Mouse (Mus musculus) MEL (cell line): ENCODE measurements around the gene Spi1. TPM values are rescaled to one million over a fixed set of nuclear protein-coding genes. Genes with fewer than 3 reads are reported as not detected.
A peak's percentile ranks its signal among the peaks of the same experiment; 100 is the strongest.

ENCODE experiments used
- DNase-seq: peaks from one replicate; pipeline ENCODE4 v3.0.0; 2011; ENCODE audit warnings: low read depth, low spot score
- H3K27ac ChIP-seq: 2 replicates; pipeline ENCODE4 v1.5.1; 2012; ENCODE audit warnings: low read depth, mild to moderate bottlenecking, control low read depth, low read length, moderate library complexity; ENCODE audit not compliant: control insufficient read depth
- H3K27me3 ChIP-seq, 2 experiments: fragments of 150-350 bp in 1 of 2; sonication (generic) in 1 of 2; 2 replicates each; pipeline ENCODE4 v1.6.1; 2012; ENCODE audit warnings: low read length in 2 of 2, mild to moderate bottlenecking in 2 of 2, improper control_type of control experiment in 1 of 2, moderate library complexity in 1 of 2; ENCODE audit not compliant: insufficient read depth in 2 of 2, control insufficient read depth in 1 of 2
- H3K36me3 ChIP-seq, 2 experiments: 2 replicates each; pipeline ENCODE4 v1.6.1; 2012 to 2014; ENCODE audit warnings: low read length in 2 of 2, improper control_type of control experiment in 1 of 2, inconsistent platforms in 1 of 2, mild to moderate bottlenecking in 1 of 2; ENCODE audit not compliant: insufficient read depth in 2 of 2, control insufficient read depth in 1 of 2
- H3K4me1 ChIP-seq, 2 experiments: fragments of 150-350 bp in 1 of 2; sonication (generic) in 1 of 2; 2 replicates each; pipeline ENCODE4 v1.6.1; 2012; ENCODE audit warnings: low read length in 2 of 2, improper control_type of control experiment in 1 of 2, mild to moderate bottlenecking in 1 of 2; ENCODE audit not compliant: insufficient read depth in 2 of 2, control insufficient read depth in 1 of 2
- H3K4me3 ChIP-seq, 2 experiments: fragments of 150-350 bp in 1 of 2; sonication (generic) in 1 of 2; 2 replicates each; pipeline ENCODE4 v1.5.1; 2012; ENCODE audit warnings: low read depth in 2 of 2, low read length in 2 of 2, mild to moderate bottlenecking in 2 of 2, moderate library complexity in 2 of 2, control low read depth in 1 of 2, improper control_type of control experiment in 1 of 2; ENCODE audit not compliant: control insufficient read depth in 1 of 2, insufficient read depth in 1 of 2
- H3K79me2 ChIP-seq: 2 replicates; pipeline ENCODE4 v1.6.1; 2012; ENCODE audit warnings: mild to moderate bottlenecking, low read length, moderate library complexity; ENCODE audit not compliant: control insufficient read depth, poor library complexity, insufficient read depth
- H3K9ac ChIP-seq: 2 replicates; pipeline ENCODE4 v1.6.1; 2012; ENCODE audit warnings: low read depth, mild to moderate bottlenecking, control low read depth, low read length, moderate library complexity; ENCODE audit not compliant: control insufficient read depth, poor library complexity, severe bottlenecking
- H3K9me3 ChIP-seq: fragments of 150-350 bp; sonication (generic); replicated peaks from 2 replicates; pipeline ENCODE4 v1.6.1; 2012; ENCODE audit warnings: mild to moderate bottlenecking, low read length, improper control_type of control experiment, moderate library complexity; ENCODE audit not compliant: insufficient read depth
- BHLHE40 ChIP-seq: IDR thresholded peaks from 2 replicates; pipeline ENCODE4 v1.6.1; 2012; ENCODE audit warnings: low read depth, mild to moderate bottlenecking, inconsistent platforms, low read length, improper control_type of control experiment, borderline replicate concordance
- CTCF ChIP-seq, 3 experiments: IDR thresholded peaks in 2 of 3; conservative IDR thresholded peaks in 1 of 3; 2 replicates each; pipeline ENCODE4 v1.5.1; 2011 to 2012; ENCODE audit warnings: low read length in 3 of 3, low read depth in 2 of 3, mild to moderate bottlenecking in 2 of 3, improper control_type of control experiment in 1 of 3, inconsistent platforms in 1 of 3, mixed read lengths in 1 of 3, moderate library complexity in 1 of 3; ENCODE audit not compliant: control insufficient read depth in 1 of 3, insufficient read depth in 1 of 3, poor library complexity in 1 of 3, severe bottlenecking in 1 of 3
- E2F4 ChIP-seq: IDR thresholded peaks from 2 replicates; pipeline ENCODE4 v1.6.1; 2011; ENCODE audit warnings: low read depth, low read length, improper control_type of control experiment, borderline replicate concordance
- ELF1 ChIP-seq: IDR thresholded peaks from 2 replicates; pipeline ENCODE4 v1.6.1; 2014; ENCODE audit warnings: low read depth, mild to moderate bottlenecking, inconsistent platforms, low read length, improper control_type of control experiment, moderate library complexity
- EP300 ChIP-seq, 2 experiments: IDR thresholded peaks; 2 replicates each; pipeline ENCODE4 v1.6.1; 2011; ENCODE audit warnings: improper control_type of control experiment in 2 of 2, low read length in 2 of 2, low read depth in 1 of 2, mild to moderate bottlenecking in 1 of 2
- GATA1 ChIP-seq: IDR thresholded peaks from 2 replicates; pipeline ENCODE4 v1.6.1; 2011; ENCODE audit warnings: low read depth, low read length, improper control_type of control experiment
- HCFC1 ChIP-seq: IDR thresholded peaks from 2 replicates; pipeline ENCODE4 v1.6.1; 2012; ENCODE audit warnings: low read depth, mild to moderate bottlenecking, inconsistent platforms, low read length, improper control_type of control experiment, moderate library complexity
- JUND ChIP-seq: IDR thresholded peaks from 2 replicates; pipeline ENCODE4 v1.6.1; 2011; ENCODE audit warnings: low read depth, mild to moderate bottlenecking, improper control_type of control experiment, low read length
- KAT2A ChIP-seq: conservative IDR thresholded peaks from 2 replicates; pipeline ENCODE4 v1.6.1; 2012; ENCODE audit warnings: low read depth, low read length, improper control_type of control experiment, inconsistent platforms
- MAX ChIP-seq: IDR thresholded peaks from 2 replicates; pipeline ENCODE4 v1.6.1; 2011; ENCODE audit warnings: low read length, improper control_type of control experiment
- MAZ ChIP-seq: IDR thresholded peaks from 2 replicates; pipeline ENCODE4 v1.6.1; 2012; ENCODE audit warnings: low read depth, mild to moderate bottlenecking, inconsistent platforms, low read length, improper control_type of control experiment
- MXI1 ChIP-seq: IDR thresholded peaks from 2 replicates; pipeline ENCODE4 v1.6.1; 2011; ENCODE audit warnings: mild to moderate bottlenecking, low read depth, low read length, improper control_type of control experiment
- MYC ChIP-seq: IDR thresholded peaks from 2 replicates; pipeline ENCODE4 v1.6.1; 2011; ENCODE audit warnings: low read depth, mild to moderate bottlenecking, low read length, improper control_type of control experiment, moderate library complexity
- NELFE ChIP-seq: IDR thresholded peaks from 2 replicates; pipeline ENCODE4 v1.6.1; 2011; ENCODE audit warnings: low read depth, low read length, improper control_type of control experiment
- NRF1 ChIP-seq: IDR thresholded peaks from 2 replicates; pipeline ENCODE4 v1.6.1; 2014; ENCODE audit warnings: low read depth, mild to moderate bottlenecking, inconsistent platforms, low read length, improper control_type of control experiment, moderate library complexity; ENCODE audit not compliant: poor library complexity, insufficient read depth, severe bottlenecking
- POLR2A ChIP-seq, 2 experiments: IDR thresholded peaks; 2 replicates each; pipeline ENCODE4 v1.6.1; 2011 to 2012; ENCODE audit warnings: low read length in 2 of 2, mild to moderate bottlenecking in 2 of 2, control low read depth in 1 of 2, improper control_type of control experiment in 1 of 2, low read depth in 1 of 2, moderate library complexity in 1 of 2; ENCODE audit not compliant: control insufficient read depth in 1 of 2, insufficient read depth in 1 of 2, poor library complexity in 1 of 2
- POLR2AphosphoS2 ChIP-seq: IDR thresholded peaks from 2 replicates; pipeline ENCODE4 v1.6.1; 2011; ENCODE audit warnings: low read length, improper control_type of control experiment
- POLR2AphosphoS5 ChIP-seq: IDR thresholded peaks from 2 replicates; pipeline ENCODE4 v1.6.1; 2012; ENCODE audit warnings: low read depth, borderline replicate concordance, mild to moderate bottlenecking, inconsistent platforms, low read length, moderate library complexity, mixed read lengths
- RCOR1 ChIP-seq: IDR thresholded peaks from 2 replicates; pipeline ENCODE4 v1.6.1; 2012; ENCODE audit warnings: low read depth, mild to moderate bottlenecking, inconsistent platforms, low read length, improper control_type of control experiment
- SIN3A ChIP-seq: IDR thresholded peaks from 2 replicates; pipeline ENCODE4 v1.6.1; 2012; ENCODE audit warnings: low read length, improper control_type of control experiment, inconsistent platforms
- SMC3 ChIP-seq: IDR thresholded peaks from 2 replicates; pipeline ENCODE4 v1.6.1; 2011; ENCODE audit warnings: low read depth, low read length, improper control_type of control experiment
- TAL1 ChIP-seq: IDR thresholded peaks from 2 replicates; pipeline ENCODE4 v1.6.1; 2012; ENCODE audit warnings: mild to moderate bottlenecking, inconsistent platforms, low read length, moderate library complexity, mixed read lengths
- TBP ChIP-seq: IDR thresholded peaks from 2 replicates; pipeline ENCODE4 v1.8.0; 2011; ENCODE audit warnings: low read depth, low read length, improper control_type of control experiment
- TCF12 ChIP-seq: IDR thresholded peaks from 2 replicates; pipeline ENCODE4 v1.6.1; 2014; ENCODE audit warnings: low read depth, mild to moderate bottlenecking, inconsistent platforms, low read length, improper control_type of control experiment, moderate library complexity
- USF2 ChIP-seq, 2 experiments: IDR thresholded peaks; 2 replicates each; pipeline ENCODE4 v1.6.1; 2011 to 2012; ENCODE audit warnings: improper control_type of control experiment in 2 of 2, low read length in 2 of 2, borderline replicate concordance in 1 of 2, inconsistent platforms in 1 of 2, low read depth in 1 of 2, mild to moderate bottlenecking in 1 of 2; ENCODE audit not compliant: insufficient read depth in 1 of 2
- ZC3H11A ChIP-seq: IDR thresholded peaks from 2 replicates; pipeline ENCODE4 v1.6.1; 2012; ENCODE audit warnings: low read depth, mild to moderate bottlenecking, inconsistent platforms, low read length, improper control_type of control experiment
- ZKSCAN1 ChIP-seq: IDR thresholded peaks from 2 replicates; pipeline ENCODE4 v1.6.1; 2012; ENCODE audit warnings: low read depth, mild to moderate bottlenecking, inconsistent platforms, low read length, improper control_type of control experiment, moderate library complexity
- ZMIZ1 ChIP-seq: IDR thresholded peaks from 2 replicates; pipeline ENCODE4 v1.6.1; 2012; ENCODE audit warnings: low read depth, mild to moderate bottlenecking, inconsistent platforms, low read length, improper control_type of control experiment, moderate library complexity
- ZNF384 ChIP-seq: IDR thresholded peaks from 2 replicates; pipeline ENCODE4 v1.6.1; 2012; ENCODE audit warnings: low read depth, mild to moderate bottlenecking, inconsistent platforms, low read length, improper control_type of control experiment
- polyA plus RNA-seq, 2 experiments: library from polyadenylated mRNA; stranded (reverse) in 1 of 2; unstranded in 1 of 2; fragments of >175 nt in 1 of 2; fragments of >200 nt in 1 of 2; gene quantifications; 2 replicates each; pipeline versions ENCODE4 v1.2.1 to v1.2.4; 2012; ENCODE audit warnings: low replicate concordance in 2 of 2, low read depth in 1 of 2; ENCODE audit not compliant: insufficient read length in 2 of 2, insufficient read depth in 1 of 2, missing spikeins in 1 of 2
- total RNA-seq: library from RNA; depleted of rRNA; stranded (reverse); fragments of 300-350 nt; gene quantifications from 2 replicates; pipeline ENCODE4 v1.2.3, GENCODE M21; 2012; rRNA removed

The Spi1 gene
- 108 and 129 TPM in 2 replicates for total RNA-seq
- 100 to 1,000 TPM in 1 of 2 experiments, 10 to 100 TPM in 1; 95.9 to 142 TPM for polyA plus RNA-seq

- Histone ChIP-seq H3K4me1 (peaks cover 5 to 16% of the 10 kb centered on the region in 2 experiments), H3K79me2 (peaks cover 1% of the 10 kb centered on the region; the same call in 1 of the 2 replicates)
Measured at GRCm38 (mm10) chr2:91081775-91082695, at the start of gene Spi1. TSS of gene Spi1 (plus strand) at chr2:91082390.

GRCm38 (mm10) chr2:91033000-91033399, 49.2 kb upstream of the Spi1 start:
- Histone ChIP-seq H3K79me2 (no peaks in the 10 kb centered on the region), H3K27me3 (no peaks in the 10 kb centered on the region), H3K4me3 (no peak overlapping the region), H3K27ac (no peak overlapping the region), H3K9me3 (no peaks in the 10 kb centered on the region), H3K36me3 (peaks cover 0 to 5% of the 10 kb centered on the region in 2 experiments; a peak in 2 of 4 replicates), H3K9ac (peak overlapping the region; percentile 38; the same call in 1 of the 2 replicates), H3K4me1 (peaks cover 4 to 7% of the 10 kb centered on the region in 2 experiments; a peak in 3 of 4 replicates)
- peak; percentile 74 for DNase-seq
- TF ChIP-seq SIN3A (peak; percentile 41; the same call in 1 of the 2 replicates), MXI1 (peak; percentile 77), POLR2AphosphoS2 (no peak), GATA1 (peak; percentile 46; the same call in 1 of the 2 replicates), MAZ (no peak), ELF1 (no peak), NELFE (no peak), RCOR1 (no peak), MAX (peak; percentile 93), POLR2A (IDR thresholded peaks at IDR 0.05; ENCODE audit: control insufficient read depth in 1 of 2, insufficient read depth in 1 of 2, low read depth in 1 of 2, low read length in 2 of 2, poor library complexity in 1 of 2) (no peak), USF2 (IDR thresholded peaks at IDR 0.05; ENCODE audit: borderline replicate concordance in 1 of 2, insufficient read depth in 1 of 2, low read depth in 1 of 2, low read length in 2 of 2) (no peak), BHLHE40 (no peak), MYC (peak; percentile 99), E2F4 (no peak), CTCF (IDR thresholded peaks at IDR 0.05 in 2 of 3, conservative IDR thresholded peaks at IDR 0.05 in 1 of 3; ENCODE audit: control insufficient read depth in 1 of 3, insufficient read depth in 1 of 3, low read depth in 2 of 3, low read length in 3 of 3, poor library complexity in 1 of 3, severe bottlenecking in 1 of 3) (peak; percentile 29 to 64 (median 37)), ZKSCAN1 (no peak), ZMIZ1 (no peak), SMC3 (peak; percentile 59), NRF1 (no peak), ZC3H11A (peak; percentile 56; the same call in 1 of the 2 replicates), EP300 (IDR thresholded peaks at IDR 0.05; ENCODE audit: low read depth in 1 of 2, low read length in 2 of 2) (no peak), TBP (no peak), TAL1 (no peak), JUND (no peak), TCF12 (no peak), KAT2A (no peak), HCFC1 (no peak), ZNF384 (peak; percentile 77)

More at GRCm38 (mm10) chr2:91081775-91082695, at the start of gene Spi1:
- Histone ChIP-seq H3K4me3 (peak within 1 kb of the TSS; percentile 24 to 35), H3K9me3 (no peaks in the 10 kb centered on the region), H3K9ac (peak within 1 kb of the TSS; percentile 63), H3K27me3 (no peaks in the 10 kb centered on the region), H3K36me3 (peaks cover 0 to 10% of the 10 kb centered on the region in 2 experiments; a peak in 2 of 4 replicates), H3K27ac (peak within 1 kb of the TSS; percentile 63)
- no peak for TF ChIP-seq ZC3H11A
- peak; percentile 96; the same call in 1 of the 2 replicates for TF ChIP-seq POLR2AphosphoS5
- no peak for DNase-seq
